Mouse (Mus musculus) myocyte (in vitro differentiated cells): ENCODE data around the gene Cort.

Experiments
- CEBPB ChIP-seq: IDR thresholded peaks from 2 replicates; pipeline ENCODE4 v1.6.1; 2011; ENCODE audit warnings: mild to moderate bottlenecking, moderate library complexity; ENCODE audit not compliant: poor library complexity, insufficient read depth, severe bottlenecking
- MAX ChIP-seq: IDR thresholded peaks from one replicate; pipeline ENCODE4 v1.6.1; 2011; ENCODE audit warnings: low read depth, mild to moderate bottlenecking, control low read depth
- MYOD1 ChIP-seq, 3 experiments: IDR thresholded peaks; one replicate each; pipeline ENCODE4 v1.6.1; 2011; ENCODE audit warnings: control low read depth in 2 of 3, low read depth in 2 of 3, mild to moderate bottlenecking in 2 of 3, moderate library complexity in 1 of 3; ENCODE audit not compliant: insufficient read length in 2 of 3, control insufficient read depth in 1 of 3
- MYOG ChIP-seq, 3 experiments: IDR thresholded peaks; one replicate each; pipeline ENCODE4 v1.6.1; 2011; ENCODE audit warnings: control low read depth in 2 of 3, low read depth in 2 of 3, mild to moderate bottlenecking in 2 of 3; ENCODE audit not compliant: insufficient read length in 2 of 3, control insufficient read depth in 1 of 3, insufficient read depth in 1 of 3
- POLR2A ChIP-seq: IDR thresholded peaks from one replicate; pipeline ENCODE4 v1.6.1; 2011; ENCODE audit warnings: low read depth, mild to moderate bottlenecking, control low read depth, moderate library complexity; ENCODE audit not compliant: insufficient read length
- POLR2AphosphoS2 ChIP-seq: IDR thresholded peaks from one replicate; pipeline ENCODE4 v1.6.1; 2011; ENCODE audit warnings: low read depth, control low read depth; ENCODE audit not compliant: insufficient read length
- SRF ChIP-seq: IDR thresholded peaks from one replicate; pipeline ENCODE4 v1.6.1; 2011; ENCODE audit warnings: low read depth; ENCODE audit not compliant: control insufficient read depth, insufficient read length
- TCF12 ChIP-seq: IDR thresholded peaks from one replicate; pipeline ENCODE4 v1.6.1; 2011; ENCODE audit warnings: mild to moderate bottlenecking, control low read depth; ENCODE audit not compliant: poor library complexity, insufficient read depth, severe bottlenecking
- TCF3 ChIP-seq: IDR thresholded peaks from one replicate; pipeline ENCODE4 v1.6.1; 2011; ENCODE audit warnings: low read depth, control low read depth; ENCODE audit not compliant: insufficient read length
- USF1 ChIP-seq: IDR thresholded peaks from one replicate; pipeline ENCODE4 v1.6.1; 2011; ENCODE audit warnings: low read depth, mild to moderate bottlenecking, control low read depth, moderate library complexity

- no peak for TF ChIP-seq POLR2AphosphoS2
- no peak for TF ChIP-seq MAX
- no peak for TF ChIP-seq USF1
- no peak for TF ChIP-seq TCF3
- TF ChIP-seq TCF12: no peak
- TF ChIP-seq POLR2A: no peak
- TF ChIP-seq SRF: no peak
- no peak for TF ChIP-seq MYOG (IDR thresholded peaks at IDR 0.05; ENCODE audit: control insufficient read depth in 1 of 3, insufficient read depth in 1 of 3, insufficient read length in 2 of 3, low read depth in 2 of 3)
- TF ChIP-seq MYOD1 (IDR thresholded peaks at IDR 0.05; ENCODE audit: control insufficient read depth in 1 of 3, insufficient read length in 2 of 3, low read depth in 2 of 3): no peak
- TF ChIP-seq CEBPB: no peak
Observed at GRCm38 (mm10) chr4:149078261-149078660, 48.3 kb downstream of the Cort start.
